Mouse (Mus musculus) urinary bladder, postnatal 36 days (tissue): Measurements from ENCODE around the gene Chodl.
A peak's percentile ranks its signal among the peaks of the same experiment; 100 is the strongest.

ENCODE experiments used
- DNase-seq, 2 experiments: peaks; one replicate each; pipeline ENCODE4 v3.0.0; 2022; ENCODE audit warnings: low spot score in 2 of 2, mixed read lengths in 1 of 2

Gene Chodl

GRCm38 (mm10) chr16:78930382-78931286, at the start of gene Chodl:
Gene Chodl, plus strand, starts transcription at chr16:78930948.
- DNase-seq, result peak in 1 of 2 experiments; percentile 21

- DNase-seq, result no peak
Observed at GRCm38 (mm10) chr16:78922644-78923043, 8.1 kb upstream of the Chodl start.

GRCm38 (mm10) chr16:78931287-78932025, 708 bp downstream of the Chodl start:
- DNase-seq, result no peak

GRCm38 (mm10) chr16:78934298-78934697, 3.5 kb downstream of the Chodl start:
- DNase-seq, result no peak

- DNase-seq, result no peak
Observed at GRCm38 (mm10) chr16:78937755-78938154, 7.0 kb downstream of the Chodl start.

- DNase-seq, result no peak
Observed at GRCm38 (mm10) chr16:78950359-78950758, 19.6 kb downstream of the Chodl start.

- DNase-seq, result no peak
Observed at GRCm38 (mm10) chr16:78957434-78957833, 26.7 kb downstream of the Chodl start.

- DNase-seq, result no peak
Observed at GRCm38 (mm10) chr16:78969091-78969731, 38.5 kb downstream of the Chodl start.

GRCm38 (mm10) chr16:78974099-78974498, 43.4 kb downstream of the Chodl start:
- no peak for DNase-seq

- no peak for DNase-seq
Observed at GRCm38 (mm10) chr16:78976384-78976783, 45.6 kb downstream of the Chodl start.
